Mouse (Mus musculus) limb, embryonic 15.5 days (tissue): ENCODE results near the gene Fam196b. TPM values are rescaled to one million over a fixed set of nuclear protein-coding genes. Genes with fewer than 3 reads are reported as not detected.

Source experiments
- polyA plus RNA-seq: library from polyadenylated mRNA; unstranded; fragments of >200 nt; fragmentation: Nextera tagmentation; extraction: Ambion mirVana; gene quantifications from 2 replicates; pipeline ENCODE4 v1.2.1, GENCODE M21; 2015

The Fam196b gene
- polyA plus RNA-seq, 1 experiment from 2014 or later, result 0.88 TPM

Other genes with a start within 250 kb of the Fam196b start
- 0.44 TPM in 1 of 2 replicates, not detected in the other for gene 4930469K13Rik, start 216.3 kb upstream of the Fam196b start, polyA plus RNA-seq
- not detected in 2 replicates for gene Foxi1, start 106.7 kb upstream of the Fam196b start, polyA plus RNA-seq